Mouse (Mus musculus) stomach, embryonic 14.5 days (tissue): ENCODE results near the gene Rabgap1. TPM values are rescaled to one million over a fixed set of nuclear protein-coding genes. Genes with fewer than 3 reads are reported as not detected.

ENCODE experiments used
- ATAC-seq: fragments of 200-750 bp; cut with Nextera tagmentation; 2 replicates; pipeline ENCODE4 v1.8.0; 2017; ENCODE audit warnings: low read depth, moderate TSS enrichment; ENCODE audit not compliant: insufficient number of reproducible peaks, insufficient read depth, low FRiP score
- H3K27ac ChIP-seq: fragments of 300-500 bp; sonication (generic); 2 replicates; pipeline ENCODE4 v1.5.1; 2014; ENCODE audit warnings: mild to moderate bottlenecking, low read length, moderate library complexity, mixed read lengths
- H3K27me3 ChIP-seq: fragments of 300-500 bp; sonication (generic); 2 replicates; pipeline ENCODE4 v1.6.1; 2014; ENCODE audit warnings: low read length, control low read depth, mixed read lengths; ENCODE audit not compliant: control insufficient read depth, insufficient read depth
- H3K36me3 ChIP-seq: fragments of 300-500 bp; sonication (generic); 2 replicates; pipeline ENCODE4 v1.6.1; 2014; ENCODE audit warnings: mild to moderate bottlenecking, control low read depth, low read length, moderate library complexity, mixed read lengths; ENCODE audit not compliant: control insufficient read depth, insufficient read depth
- H3K4me1 ChIP-seq: fragments of 300-500 bp; sonication (generic); 2 replicates; pipeline ENCODE4 v1.6.1; 2014; ENCODE audit warnings: low read length, control low read depth, mixed read lengths; ENCODE audit not compliant: control insufficient read depth, insufficient read depth
- H3K4me2 ChIP-seq: fragments of 300-500 bp; sonication (generic); replicated peaks from 2 replicates; pipeline ENCODE4 v1.6.1; 2014; ENCODE audit warnings: low read depth, low read length, control low read depth
- H3K4me3 ChIP-seq: fragments of 300-500 bp; sonication (generic); 2 replicates; pipeline ENCODE4 v1.5.1; 2014; ENCODE audit warnings: low read depth, low read length, control low read depth
- H3K9ac ChIP-seq: fragments of 300-500 bp; sonication (generic); replicated peaks from 2 replicates; pipeline ENCODE4 v1.6.1; 2014; ENCODE audit warnings: low read depth, mild to moderate bottlenecking, control low read depth, low read length, moderate library complexity, mixed read lengths
- H3K9me3 ChIP-seq: fragments of 300-500 bp; sonication (generic); 2 replicates; pipeline ENCODE4 v1.6.1; 2016; ENCODE audit warnings: low read depth, low read length, control low read depth; ENCODE audit not compliant: control insufficient read depth
- WGBS: fragments of 180-500 bp; shearing (Covaris S2); extraction: QIAGEN DNeasy Blood & Tissue Kit; methylation state at CpG from one replicate; pipeline ENCODE4 v1.1.7; 2014; 5-methylcytosine and 5-hydroxymethylcytosine counted together
- polyA plus RNA-seq: library from polyadenylated mRNA; unstranded; fragments of >200 nt; fragmentation: Nextera tagmentation; extraction: Ambion mirVana; gene quantifications from 2 replicates; pipeline ENCODE4 v1.2.1, GENCODE M21; 2014

Rabgap1 gene
- polyA plus RNA-seq, 1 experiment from 2014 or later, result 92.6 TPM

DNA sequence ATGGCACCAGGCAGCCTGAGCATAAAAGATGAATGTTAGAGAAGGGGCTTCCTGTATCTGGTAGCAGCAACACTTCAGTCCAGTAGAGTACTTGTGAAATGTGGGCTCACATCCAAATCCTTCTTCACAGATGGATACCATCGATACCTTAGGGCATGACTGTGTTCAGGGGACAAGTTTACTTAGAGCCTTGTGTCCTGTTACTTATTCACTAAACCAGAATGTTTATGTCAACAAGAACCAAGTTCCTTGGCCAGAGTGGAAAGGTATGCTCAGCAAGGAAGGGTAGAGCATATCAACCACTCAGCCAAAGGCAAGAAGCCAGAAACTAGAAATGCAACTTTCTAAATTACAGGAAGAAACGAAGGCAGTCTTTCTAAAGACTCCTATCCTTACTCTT lies 127.6 kb downstream of the Rabgap1 start:
- ATAC-seq, result no peak
- Histone ChIP-seq H3K4me3 (no peak overlapping the region), H3K27me3 (no peaks in the 10 kb centered on the region), H3K9me3 (no peaks in the 10 kb centered on the region), H3K36me3 (peaks cover 36% of the 10 kb centered on the region; the same call in 1 of the 2 replicates), H3K9ac (no peak overlapping the region), H3K4me1 (peaks cover 3% of the 10 kb centered on the region; the same call in 1 of the 2 replicates), H3K4me2 (no peak overlapping the region), H3K27ac (no peak overlapping the region)
- WGBS, result 52% methylated on average over 2 of the region's 2 CpGs

DNA sequence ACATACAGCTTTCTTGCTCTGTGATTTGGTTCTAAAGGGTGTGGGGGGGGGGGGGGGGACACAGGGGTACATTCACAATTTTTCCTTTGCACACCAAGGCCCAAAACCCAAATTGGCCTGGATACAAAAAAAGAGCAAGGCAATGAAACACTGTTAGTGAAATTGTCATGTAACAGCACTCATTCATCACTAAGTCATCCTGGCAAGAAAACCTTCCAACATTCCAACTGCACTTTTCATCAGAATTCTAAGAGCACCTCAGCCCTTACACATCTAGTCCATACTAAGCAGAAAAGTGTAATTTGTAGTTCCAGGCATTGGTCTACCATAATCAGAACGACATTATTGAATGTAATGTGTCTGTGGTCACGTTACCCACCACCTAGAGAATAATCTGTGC lies 129.1 kb downstream of the Rabgap1 start:
- peaks cover 22% of the 10 kb centered on the region; the same call in 1 of the 2 replicates for H3K36me3 ChIP-seq
- peaks cover 3% of the 10 kb centered on the region; the same call in 1 of the 2 replicates for H3K4me1 ChIP-seq
- no peak overlapping the region for H3K9ac ChIP-seq
- no peak for ATAC-seq
- H3K27me3 ChIP-seq, result no peaks in the 10 kb centered on the region
- H3K4me3 ChIP-seq, result no peak overlapping the region
- no peaks in the 10 kb centered on the region for H3K9me3 ChIP-seq
- WGBS, result 80% methylated on average over 2 of the region's 2 CpGs
- no peak overlapping the region for H3K27ac ChIP-seq
- no peak overlapping the region for H3K4me2 ChIP-seq

DNA sequence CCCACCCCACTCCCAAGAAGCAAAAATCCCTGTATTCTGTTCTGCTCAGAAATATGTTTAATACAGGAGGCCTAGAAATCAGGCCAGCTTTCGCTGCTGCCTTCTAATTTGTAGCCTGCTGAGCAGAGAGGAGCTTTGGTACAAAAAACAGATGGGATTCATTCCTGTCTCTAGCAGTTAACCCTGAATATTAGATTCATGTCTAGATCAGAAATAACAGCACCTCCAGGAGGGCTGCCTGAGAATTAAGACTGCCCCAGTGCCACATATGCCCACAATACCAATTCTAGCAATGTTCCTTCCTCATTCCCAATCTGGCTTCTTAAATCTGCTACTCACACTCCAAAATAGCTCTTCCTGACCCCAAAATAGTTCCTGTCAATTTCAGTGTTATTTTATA lies 133.6 kb downstream of the Rabgap1 start:
- H3K4me3 ChIP-seq, result no peak overlapping the region
- no peak overlapping the region for H3K27ac ChIP-seq
- no peak overlapping the region for H3K4me2 ChIP-seq
- H3K9me3 ChIP-seq, result no peaks in the 10 kb centered on the region
- no peak overlapping the region for H3K9ac ChIP-seq
- ATAC-seq, result no peak
- H3K4me1 ChIP-seq, result no peaks in the 10 kb centered on the region
- H3K36me3 ChIP-seq, result 0 out of 2 replicates have a peak, but pooled peaks cover 3% of the 10 kb centered on the region
- 85% methylated on average over 1 of the region's 1 CpGs for WGBS
- no peaks in the 10 kb centered on the region for H3K27me3 ChIP-seq

GRCm38 (mm10) chr2:37578185-37578584 lies 135.1 kb downstream of the Rabgap1 start:
- no peak for ATAC-seq
- Histone ChIP-seq H3K9me3 (no peaks in the 10 kb centered on the region), H3K9ac (no peak overlapping the region), H3K27me3 (no peaks in the 10 kb centered on the region), H3K36me3 (0 out of 2 replicates have a peak, but pooled peaks cover 3% of the 10 kb centered on the region), H3K4me1 (no peaks in the 10 kb centered on the region), H3K4me2 (no peak overlapping the region), H3K27ac (no peak overlapping the region), H3K4me3 (no peak overlapping the region)
- 83% methylated on average over 2 of the region's 2 CpGs for WGBS

- no peak overlapping the region for H3K4me2 ChIP-seq
- no peak for ATAC-seq
These were observed 144.8 kb downstream of the Rabgap1 start for GRCm38 (mm10) chr2:37587919-37588318.

More at GRCm38 (mm10) chr2:37587919-37588318, 144.8 kb downstream of the Rabgap1 start:
- no peaks in the 10 kb centered on the region; the same call in 1 of the 2 replicates for H3K36me3 ChIP-seq
- H3K4me3 ChIP-seq, result no peak overlapping the region
- H3K9ac ChIP-seq, result no peak overlapping the region
- H3K27ac ChIP-seq, result no peak overlapping the region
- H3K4me1 ChIP-seq, result no peaks in the 10 kb centered on the region
- no peaks in the 10 kb centered on the region for H3K9me3 ChIP-seq
- no peaks in the 10 kb centered on the region for H3K27me3 ChIP-seq

Other genes starting within 250 kb of the Rabgap1 start
- not detected in 2 replicates for gene Olfr366, start 231.7 kb upstream of the Rabgap1 start, polyA plus RNA-seq
- not detected in 2 replicates for gene Olfr368, start 116.8 kb upstream of the Rabgap1 start, polyA plus RNA-seq
- gene Pdcl, start 83.9 kb upstream of the Rabgap1 start, polyA plus RNA-seq, result 42.6 and 48.1 TPM in 2 replicates
- gene Rc3h2, start 20.4 kb upstream of the Rabgap1 start, polyA plus RNA-seq, result 23.2 and 27.2 TPM in 2 replicates
- gene Zbtb26, start 144 bp upstream of the Rabgap1 start, polyA plus RNA-seq, result 9.3 and 9.4 TPM in 2 replicates
- gene Zbtb6, start 108 bp upstream of the Rabgap1 start, polyA plus RNA-seq, result 4.6 and 4.7 TPM in 2 replicates
- gene Gpr21, start 73.1 kb downstream of the Rabgap1 start, polyA plus RNA-seq, result 2.8 and 4.1 TPM in 2 replicates